Mouse (Mus musculus): ENCODE measurements around the gene Txlna.

Gene Txlna

DNA sequence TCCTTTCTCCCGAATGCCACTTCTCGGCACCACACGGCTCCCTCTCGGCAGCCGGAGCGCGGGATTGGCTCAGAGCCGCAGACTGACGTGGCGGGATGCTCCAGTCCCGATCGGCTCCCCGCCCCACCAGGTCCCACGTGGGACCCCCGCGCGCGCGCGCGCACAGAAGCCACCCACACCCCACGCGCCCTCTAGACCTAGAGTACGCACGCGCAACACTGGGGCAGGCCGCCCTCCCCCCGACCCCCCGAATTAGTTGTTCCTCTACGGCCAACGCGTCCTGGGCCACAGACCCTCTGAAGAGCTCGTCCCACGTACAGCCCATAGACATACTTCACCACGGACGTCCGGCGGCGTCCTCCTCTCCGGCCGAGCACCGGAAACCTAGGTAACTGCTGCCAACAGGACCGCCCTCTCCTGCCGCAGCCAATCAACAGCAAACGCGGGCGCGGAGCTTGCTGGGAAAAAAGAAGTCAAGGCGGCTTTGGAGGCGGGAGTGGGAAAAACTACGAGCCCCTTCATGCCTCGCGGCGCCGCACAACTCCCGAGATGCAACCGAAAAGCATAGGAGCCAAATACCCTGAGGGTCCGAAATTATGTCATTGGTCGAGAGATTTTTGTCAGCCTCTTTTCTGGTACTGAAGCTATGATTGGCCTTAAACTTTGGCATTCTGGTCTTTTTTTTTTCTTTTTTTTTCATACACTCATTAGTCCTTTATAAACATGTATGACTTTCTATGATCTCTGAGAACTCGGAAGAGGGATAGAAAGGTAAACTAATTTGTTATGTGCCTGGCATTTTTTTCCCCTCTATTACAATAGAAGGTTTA is at the start of gene Txlna:
TSS of gene Txlna (minus strand) at position 428 of the 830 bp plus-strand sequence.
- DNase-seq, result peak; percentile 98

DNA sequence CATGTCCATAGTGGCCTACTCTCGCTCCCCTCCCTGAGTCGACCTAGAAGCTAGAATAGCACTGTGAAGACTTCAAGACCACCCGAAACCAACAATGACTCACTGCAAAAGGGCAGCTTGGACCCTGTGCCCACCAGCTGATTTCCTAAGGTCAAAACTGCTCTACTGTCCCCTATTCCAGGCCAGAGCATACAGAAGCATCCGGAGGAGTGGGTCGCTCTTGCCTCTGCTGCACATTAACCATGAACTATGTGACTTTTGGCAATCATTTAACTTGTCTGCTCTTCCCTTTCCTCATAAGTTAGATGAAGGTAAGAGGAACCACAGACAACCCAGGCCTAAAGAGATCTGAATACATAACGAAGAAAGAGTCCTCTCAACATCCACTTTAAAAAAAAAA is 43.7 kb upstream of the Txlna start:
- DNase-seq, result no peak

DNA sequence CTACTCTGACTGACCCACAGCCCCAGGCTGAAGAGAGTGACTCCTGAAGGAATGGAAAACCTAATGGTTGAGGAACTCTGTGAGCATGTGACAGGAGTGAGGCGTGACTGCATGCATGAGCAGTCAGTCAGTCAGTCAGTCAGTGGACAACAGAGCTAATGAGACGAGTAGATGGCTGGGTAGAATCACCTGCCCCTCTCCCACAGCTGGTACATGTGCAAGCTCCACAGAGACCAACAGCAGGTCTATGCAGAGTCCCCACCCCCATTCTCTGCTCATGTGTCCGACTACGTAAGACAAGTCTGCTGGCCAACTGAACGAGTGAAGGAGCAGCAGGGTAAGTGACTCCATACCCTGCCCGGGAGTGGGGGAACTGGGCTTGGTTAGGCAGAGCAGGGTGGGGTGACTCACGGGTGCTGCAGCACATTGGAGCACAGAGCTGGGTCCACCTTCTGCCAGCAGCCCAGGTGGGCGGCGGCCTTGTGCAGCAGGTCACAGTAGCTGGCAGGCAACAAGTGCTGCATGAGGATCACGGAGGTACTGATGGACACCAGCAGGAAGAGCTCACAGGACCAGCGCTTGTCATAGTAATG is 43.1 kb upstream of the Txlna start:
- DNase-seq, result no peak

DNA sequence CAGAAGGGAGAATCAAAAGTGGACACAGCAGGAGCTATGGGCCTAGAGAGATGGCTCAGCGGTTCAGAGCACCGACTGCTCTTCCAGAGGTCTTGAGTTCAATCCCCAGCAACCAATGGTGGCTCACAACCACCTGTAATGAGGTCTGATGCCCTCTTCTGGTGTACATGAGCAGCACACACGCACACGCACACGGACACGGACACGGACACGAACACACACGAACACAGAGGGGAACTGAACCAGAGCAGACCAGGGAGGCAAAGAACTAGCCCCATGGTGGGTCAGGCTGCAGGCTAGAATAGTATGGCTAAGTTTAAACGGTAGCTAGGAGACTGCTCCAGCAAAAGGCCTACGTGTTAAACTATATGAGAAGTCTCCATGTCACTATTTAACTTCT is 41.0 kb upstream of the Txlna start:
- DNase-seq, result no peak

DNA sequence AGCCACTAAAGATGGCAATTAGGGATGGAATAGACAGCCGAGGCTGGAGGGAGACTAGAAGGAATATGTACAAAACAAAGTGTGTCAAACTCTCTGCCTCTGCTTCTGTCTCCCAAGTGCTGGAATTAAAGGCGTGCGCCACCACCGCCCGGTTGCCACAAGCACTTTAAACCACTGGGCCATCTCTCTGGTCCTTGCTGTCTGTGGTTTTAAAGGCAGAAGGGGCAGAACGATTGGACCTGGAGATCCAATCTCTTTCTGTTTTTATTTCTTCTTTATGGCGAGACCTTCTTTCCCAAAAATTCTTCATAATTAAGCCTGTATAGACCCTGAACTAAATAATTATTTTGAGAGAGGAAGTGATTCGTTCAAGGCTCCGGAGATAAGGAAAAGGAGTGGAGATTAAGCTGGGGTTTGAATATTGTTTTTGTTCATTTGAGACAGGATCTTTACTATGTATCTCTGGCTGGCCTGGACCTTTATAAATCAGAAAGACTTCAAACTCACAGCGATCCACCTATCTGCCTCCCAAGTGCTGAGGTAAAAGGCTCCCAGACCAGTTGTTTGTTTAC is 32.1 kb upstream of the Txlna start:
- no peak for DNase-seq

DNA sequence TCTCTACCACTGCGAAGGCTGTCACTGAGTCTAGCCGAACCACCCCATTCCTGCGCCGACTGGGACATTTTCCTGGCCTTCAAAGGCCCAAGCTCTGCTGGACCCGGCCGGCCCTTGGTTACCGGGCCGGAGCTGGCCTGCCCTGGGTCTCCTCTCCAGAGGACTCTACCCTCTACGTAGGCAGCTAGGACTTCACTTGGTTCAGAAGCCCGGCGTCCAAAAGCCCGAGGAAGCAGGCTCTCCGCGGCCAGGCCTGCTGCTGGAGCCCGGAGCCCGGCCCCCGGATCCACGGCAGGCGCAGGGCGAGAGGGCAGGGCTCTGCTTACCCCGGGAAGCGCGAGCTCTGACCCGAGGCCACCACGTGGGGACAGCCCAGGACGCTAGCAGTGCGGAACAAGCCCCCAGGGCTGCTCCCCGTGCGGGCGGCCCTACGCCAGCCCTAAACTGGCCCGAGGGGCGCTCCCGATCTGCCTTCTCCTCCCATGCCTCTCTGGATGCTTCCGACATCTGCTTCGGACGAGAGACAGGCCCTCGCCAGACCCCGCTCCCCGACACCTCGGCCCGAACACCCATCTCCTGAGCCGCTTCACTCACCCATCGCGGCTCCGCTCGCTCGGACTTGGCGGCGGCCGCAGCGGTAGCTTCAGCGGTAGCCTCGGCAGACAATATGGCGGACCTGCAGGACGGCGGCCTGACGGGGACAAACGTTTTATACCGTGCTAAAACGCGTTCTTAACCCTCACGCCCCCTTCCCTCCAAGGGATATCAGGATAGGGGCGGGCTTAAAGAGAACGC is 31.4 kb upstream of the Txlna start, which contains the start of gene Kpna6:
TSS of gene Kpna6 (minus strand) at position 685 of the 795 bp plus-strand sequence.
- DNase-seq, result peak; percentile 94

DNA sequence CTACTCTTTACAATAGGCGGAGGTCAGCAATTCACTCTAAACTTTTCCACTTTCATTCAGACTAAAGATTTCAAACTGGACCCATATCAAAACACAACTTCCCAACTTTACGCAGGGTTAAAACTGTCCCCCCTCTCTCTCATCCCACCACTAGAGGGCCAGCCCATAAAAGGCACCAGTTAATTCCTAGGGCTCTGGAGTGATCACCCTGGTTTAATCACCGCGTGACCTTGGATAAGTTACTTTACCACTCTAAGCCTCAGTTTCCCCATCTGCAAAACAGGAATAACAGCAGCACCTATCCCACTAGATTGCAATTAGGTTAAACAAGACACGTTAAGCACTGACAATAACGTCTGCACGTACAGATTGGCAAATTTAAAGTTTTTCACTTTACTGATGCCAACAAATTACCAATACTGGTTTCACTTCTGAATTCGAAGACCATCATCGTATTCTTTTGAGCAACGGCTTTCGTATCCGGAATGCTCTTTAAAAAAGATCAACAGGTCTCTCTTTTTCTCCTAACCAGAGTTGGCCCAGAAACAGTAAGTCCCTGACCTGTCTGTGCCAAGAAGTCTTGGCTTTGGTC is 30.7 kb upstream of the Txlna start:
- peak; percentile 28 for DNase-seq

DNA sequence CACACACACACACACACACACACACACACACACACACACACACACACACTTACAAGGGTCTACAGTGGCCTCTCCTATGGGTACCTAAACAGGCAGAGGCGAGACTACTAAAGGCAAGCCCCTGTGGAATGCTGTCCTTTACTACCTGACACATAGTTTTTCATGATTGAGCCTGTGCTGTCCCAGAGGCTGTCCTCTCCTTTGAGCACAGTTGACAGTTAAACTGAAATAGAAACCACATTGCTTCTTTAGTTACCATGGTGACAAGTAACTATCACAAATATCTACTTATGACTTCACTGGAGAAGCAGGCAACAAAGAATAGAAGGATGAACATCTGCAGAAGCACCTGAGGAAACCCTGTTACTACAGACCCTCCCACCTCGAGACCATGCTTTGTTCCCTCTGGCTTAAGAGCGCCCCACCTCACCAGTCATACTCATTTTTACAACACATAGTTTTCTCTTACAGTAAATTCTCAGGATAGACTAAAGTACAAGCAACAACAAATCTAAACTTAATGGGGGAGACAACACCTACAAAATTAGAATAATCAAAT is 21.5 kb upstream of the Txlna start:
- no peak for DNase-seq

DNA sequence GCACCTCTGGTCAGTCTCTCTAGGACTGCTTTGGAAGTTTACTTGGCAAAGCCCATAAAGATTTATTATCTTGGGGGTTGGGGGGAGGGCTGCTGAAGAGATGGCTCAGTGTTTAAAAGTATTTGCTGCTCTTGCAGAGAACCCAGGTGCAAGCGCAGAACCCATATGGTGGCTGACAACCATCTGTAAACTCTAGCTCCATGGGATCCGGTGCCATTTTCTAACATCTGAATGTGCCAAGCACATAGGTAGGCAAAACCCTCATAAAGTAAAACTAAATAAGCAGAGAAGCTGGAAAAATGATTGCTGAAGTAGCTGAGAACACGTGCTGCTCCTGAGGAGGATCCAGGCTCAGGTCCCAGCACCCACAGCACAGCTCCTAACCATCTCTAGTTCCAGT is 20.7 kb upstream of the Txlna start:
- no peak for DNase-seq

DNA sequence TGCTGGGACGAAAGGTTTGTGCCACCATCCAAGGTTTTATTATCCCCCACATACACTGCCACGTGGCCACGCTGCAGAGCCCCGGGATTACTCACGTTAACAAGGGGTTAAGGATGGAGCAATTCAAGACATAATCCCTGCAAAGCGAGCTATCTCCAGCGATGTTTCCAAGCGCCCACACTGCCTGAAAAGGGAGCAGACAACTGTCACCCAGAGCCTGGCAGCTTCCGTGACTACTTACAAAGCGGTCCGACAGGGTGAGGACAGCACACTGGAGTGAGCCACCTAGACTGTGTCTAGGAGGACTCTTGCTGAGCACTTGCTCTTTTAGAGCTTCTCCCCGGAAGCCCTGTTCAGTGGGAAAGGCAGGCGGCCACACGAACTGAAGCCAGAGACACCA is 13.9 kb upstream of the Txlna start:
- DNase-seq, result peak; percentile 51

DNA sequence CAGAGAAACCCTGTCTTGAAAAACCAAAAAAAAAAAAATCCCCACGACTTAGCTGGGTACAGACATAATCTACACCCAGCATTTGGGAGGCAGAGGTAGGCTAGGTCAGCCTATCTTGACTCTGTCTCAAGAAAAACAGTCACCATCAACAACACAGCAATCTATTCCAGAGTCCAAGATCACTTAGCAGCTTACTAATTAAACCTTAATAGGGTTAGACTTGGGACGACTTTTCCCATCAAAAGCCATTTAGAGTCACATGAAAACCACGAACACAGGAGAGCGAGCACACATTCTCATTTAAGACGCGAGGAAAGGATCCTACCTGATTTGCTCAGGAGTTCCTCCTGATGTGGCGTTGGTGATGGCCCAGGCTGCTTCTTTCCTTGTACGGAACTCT is 9.5 kb upstream of the Txlna start:
- no peak for DNase-seq

DNA sequence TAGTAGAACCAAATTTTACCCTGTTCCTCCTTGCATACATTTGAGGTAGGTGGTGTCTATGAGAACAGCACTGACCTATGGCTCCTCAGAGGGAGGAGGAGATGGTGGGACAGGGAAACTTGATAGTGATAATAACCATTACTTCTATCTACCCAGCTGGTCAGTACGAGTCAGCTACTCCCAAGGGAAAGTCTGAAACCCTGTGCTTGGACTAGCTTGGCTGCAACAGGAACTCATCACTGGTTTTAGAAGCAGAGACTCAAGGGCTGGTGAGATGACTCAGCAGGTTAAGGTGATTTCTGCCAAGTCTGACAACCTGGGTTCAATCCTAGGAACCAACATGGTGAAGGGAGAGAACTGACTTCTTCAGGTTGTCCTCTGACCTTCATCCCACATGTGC is 7.8 kb upstream of the Txlna start:
- DNase-seq, result no peak

DNA sequence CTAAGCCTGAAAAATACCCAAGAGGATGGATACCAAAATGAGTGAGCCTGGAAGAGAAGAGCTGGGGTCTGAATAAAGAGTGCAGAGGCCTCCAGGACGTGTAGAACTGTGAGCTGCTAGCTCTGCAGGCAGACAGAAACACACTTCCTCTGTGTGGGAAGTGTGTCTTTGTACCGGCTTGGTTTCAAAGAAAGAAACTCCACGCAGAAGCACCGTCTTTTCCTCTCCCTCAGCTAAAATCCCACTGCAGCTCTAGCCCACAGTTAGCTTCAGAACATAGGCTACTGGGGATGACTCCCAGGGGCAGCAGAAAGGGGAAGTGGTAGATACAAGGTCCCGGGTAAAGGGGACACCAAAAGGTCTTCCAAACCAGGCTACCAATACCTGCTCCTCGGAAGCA is 4.3 kb upstream of the Txlna start:
- peak; percentile 39 for DNase-seq

DNA sequence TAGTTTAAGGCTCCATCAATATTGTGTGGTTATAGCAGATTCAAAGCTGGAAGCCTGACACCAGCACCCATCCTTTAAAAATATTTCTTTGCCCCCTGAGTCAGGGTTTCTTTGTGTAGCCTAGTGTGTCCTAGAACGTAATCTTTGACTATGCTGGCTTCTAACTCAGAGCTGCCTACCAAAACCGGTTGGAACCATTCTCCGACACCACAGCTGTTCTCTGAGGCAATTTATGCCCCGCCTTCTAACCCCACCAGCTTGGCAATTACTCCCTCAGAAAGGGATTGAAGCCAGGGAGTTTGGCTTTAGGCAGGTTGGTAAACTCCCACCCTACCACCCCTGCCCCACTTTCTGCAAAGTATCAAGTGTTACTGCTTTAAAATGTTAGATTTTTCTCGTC is 891 bp upstream of the Txlna start:
- no peak for DNase-seq

DNA sequence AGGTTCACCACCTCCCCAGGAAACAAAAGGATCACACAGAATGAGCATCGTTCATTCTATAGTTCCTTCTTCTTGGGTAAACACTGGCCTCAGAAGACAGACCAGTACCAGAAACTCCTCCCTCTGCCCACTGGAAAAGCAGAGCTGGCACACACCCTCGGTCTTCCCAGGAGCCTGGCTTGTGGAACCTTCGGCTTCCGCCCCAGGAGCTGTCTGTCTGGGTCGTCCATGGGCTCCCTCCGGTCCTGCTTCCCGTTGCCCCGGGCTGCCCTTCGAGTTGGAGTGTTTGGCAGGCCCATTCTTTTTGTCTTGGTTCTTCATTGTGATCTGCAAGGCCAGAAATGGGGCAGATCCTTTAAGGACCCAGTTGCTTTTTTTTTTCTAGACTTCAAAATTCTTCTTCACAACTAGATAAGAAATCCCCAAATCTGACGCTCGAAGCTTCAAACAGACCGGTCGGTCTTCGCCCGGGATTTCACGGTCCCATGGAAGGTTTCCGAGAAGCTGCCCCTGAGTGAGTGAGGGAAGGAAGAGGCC is 696 bp downstream of the Txlna start:
- DNase-seq, result no peak

DNA sequence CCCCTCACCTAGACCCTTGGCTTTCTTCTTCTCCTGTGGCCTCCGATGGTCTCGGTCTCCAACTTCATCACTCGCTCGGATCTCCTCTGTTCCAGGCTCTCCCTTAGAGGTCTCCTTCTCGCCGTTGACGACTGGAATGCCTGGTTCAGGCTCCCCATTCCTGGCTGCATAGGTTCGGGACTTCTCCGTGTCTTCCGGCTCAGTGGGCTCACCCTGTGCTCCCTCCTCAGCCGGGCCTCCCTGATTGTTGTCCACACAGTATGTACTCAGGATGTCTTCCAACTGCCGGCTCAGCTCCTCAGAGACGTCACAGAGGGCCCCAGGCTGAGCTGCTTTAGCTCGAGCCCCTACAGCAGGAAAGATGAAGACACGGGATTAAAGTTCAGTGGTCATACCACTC is 1.6 kb downstream of the Txlna start:
- DNase-seq, result no peak

DNA sequence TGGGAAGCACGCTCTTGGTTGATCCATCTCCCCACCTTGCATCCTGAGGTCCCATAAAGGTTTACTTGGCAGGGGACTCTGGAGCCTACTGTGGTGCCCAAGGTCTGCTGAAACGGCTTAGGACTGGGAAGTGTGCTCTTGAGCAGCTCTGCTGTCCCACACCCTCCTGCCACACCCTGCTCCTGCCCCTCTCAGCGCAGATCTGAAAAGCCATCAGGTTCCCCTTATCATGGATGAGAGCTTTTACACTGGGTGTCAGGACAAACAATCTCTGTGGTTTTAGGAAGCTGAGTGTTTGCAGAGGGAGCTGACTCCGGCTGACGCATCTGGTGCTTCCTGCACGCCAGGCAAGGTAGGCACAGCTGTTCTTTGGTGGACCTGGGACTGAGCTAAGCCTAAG is 7.0 kb downstream of the Txlna start:
- DNase-seq, result no peak

DNA sequence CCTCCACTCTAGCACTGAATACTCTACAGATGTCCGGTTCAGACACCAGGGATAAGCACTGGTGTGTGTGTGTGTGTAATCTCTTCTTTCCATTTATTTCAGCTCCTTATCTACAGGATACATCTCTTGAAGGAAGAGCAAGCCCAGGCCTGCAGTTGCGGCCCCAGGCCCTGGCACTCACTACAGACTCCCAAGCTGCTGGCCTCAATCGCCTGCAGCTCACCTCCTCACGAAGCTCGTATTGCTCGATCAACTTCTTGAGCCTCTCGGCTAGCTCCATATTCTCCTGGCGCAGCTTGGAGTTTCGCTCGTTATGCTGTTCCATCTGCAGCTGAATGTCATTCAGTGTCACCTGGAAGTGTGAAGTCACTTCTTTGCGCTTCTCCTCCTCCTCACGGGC is 9.0 kb downstream of the Txlna start:
- no peak for DNase-seq

DNA sequence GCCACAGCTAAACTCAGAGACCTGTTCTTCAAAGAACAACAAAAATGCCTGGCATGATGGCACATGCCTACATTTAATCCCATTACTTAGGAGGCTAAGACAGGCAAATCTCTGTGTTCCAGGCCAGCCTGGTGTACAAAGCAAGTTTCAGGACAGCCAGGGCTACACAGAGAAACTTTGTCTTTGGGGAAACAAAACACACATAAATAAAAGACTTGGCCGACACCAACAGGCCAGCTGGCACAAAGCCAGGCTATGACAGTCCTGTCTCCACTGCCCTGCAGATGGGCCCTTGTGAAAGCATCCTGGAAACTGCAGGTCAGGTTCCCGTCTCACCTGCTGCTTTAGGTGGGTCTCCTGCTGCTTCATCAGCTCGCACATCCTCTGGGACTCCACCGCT is 9.9 kb downstream of the Txlna start:
- no peak for DNase-seq

DNA sequence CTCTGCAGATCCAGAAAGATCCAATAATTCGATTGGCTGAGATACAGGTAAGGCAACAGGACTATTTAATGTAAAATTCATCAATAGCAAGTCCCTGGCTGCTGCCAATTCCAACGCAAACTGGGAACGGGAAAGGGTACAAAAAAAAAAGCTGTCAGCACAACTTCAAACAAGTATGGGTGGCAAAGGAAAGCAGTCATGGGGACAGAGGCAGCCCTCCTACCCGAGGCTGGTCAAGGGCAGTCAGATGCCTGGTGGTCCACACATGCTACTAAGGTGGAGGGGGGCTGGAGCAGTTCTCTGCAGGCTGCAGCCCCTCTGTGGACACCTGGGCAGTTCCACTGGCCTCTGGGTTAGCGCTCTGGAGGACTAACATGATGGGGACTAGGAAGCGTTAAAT is 14.8 kb downstream of the Txlna start:
- no peak for DNase-seq

DNA sequence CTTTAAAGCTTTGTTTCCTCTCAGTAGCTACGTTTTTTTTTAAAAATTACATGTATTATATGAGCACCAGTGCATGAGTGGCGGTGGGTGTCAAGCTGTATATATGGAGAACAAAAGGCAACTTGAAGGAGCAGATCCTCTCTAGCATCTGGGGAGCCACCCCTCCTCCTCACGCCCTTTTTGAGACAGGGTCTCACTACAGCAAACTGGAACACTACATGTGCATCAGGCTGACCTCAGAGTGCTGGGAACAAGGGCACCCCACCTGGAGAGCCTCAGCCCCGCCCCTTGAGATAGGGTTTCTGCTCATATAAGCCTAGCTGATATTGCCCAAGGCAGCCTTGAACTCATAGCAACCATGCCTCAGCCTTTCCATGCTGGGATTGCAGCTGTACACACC is 15.4 kb downstream of the Txlna start:
- no peak for DNase-seq

DNA sequence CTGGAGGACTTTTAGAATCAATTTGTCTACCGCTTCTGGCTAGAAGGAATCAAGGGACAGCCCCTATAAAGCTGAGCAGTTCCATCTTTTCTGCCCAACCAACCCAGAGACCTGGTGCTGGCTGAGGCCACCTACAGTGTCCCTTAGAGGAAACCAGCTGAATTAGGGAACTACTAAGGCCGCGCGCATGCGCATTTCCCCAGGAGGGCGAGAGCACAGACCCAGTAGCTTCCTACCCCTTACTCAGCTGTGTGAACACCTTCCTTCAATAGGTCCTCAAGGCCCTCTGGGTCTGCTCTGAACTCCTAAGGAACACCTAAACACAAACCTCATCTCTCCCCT is 15.9 kb downstream of the Txlna start:
- peak; percentile 69 for DNase-seq

Measured in right cerebral cortex, adult 18-20 months (tissue).